Mouse (Mus musculus): ENCODE results near the gene Ndufb3. TPM values are rescaled to one million over a fixed set of nuclear protein-coding genes. Genes with fewer than 3 reads are reported as not detected.
"Not testable (repeated sequence)": the region's sequence is repeated elsewhere in the genome, so short reads cannot be mapped to it uniquely, and the experiment has no call there.

Ndufb3 gene
- total RNA-seq (2021), result 10 to 100 TPM; 91.0 to 99.5 TPM

GRCm38 (mm10) chr1:58586171-58586997, at the start of gene Ndufb3, which contains the start of gene Fam126b:
Gene Ndufb3 (plus strand): TSS chr1:58586384.
Gene Fam126b (minus strand): TSS chr1:58586323.
- intact Hi-C loops (cut with DNase I), result no loop called here
- peak; percentile 90 to 93 for DNase-seq (ENCODE audit: extremely low spot score in 1 of 2, low spot score in 2 of 2)

- intact Hi-C loops (cut with DNase I), result no loop called here
- no peak for DNase-seq (ENCODE audit: extremely low spot score in 1 of 2, low spot score in 2 of 2)
Observed at GRCm38 (mm10) chr1:58541386-58541785, 44.8 kb upstream of the Ndufb3 start.

GRCm38 (mm10) chr1:58560370-58560769, 25.8 kb upstream of the Ndufb3 start:
- DNase-seq (ENCODE audit: extremely low spot score in 1 of 2, low spot score in 2 of 2); intact Hi-C loops (cut with DNase I): not testable (repeated sequence)

- intact Hi-C loops (cut with DNase I), result no loop called here
- DNase-seq (ENCODE audit: extremely low spot score in 1 of 2, low spot score in 2 of 2), result peak in 1 of 2 experiments; percentile 34
Observed at GRCm38 (mm10) chr1:58562455-58562854, 23.7 kb upstream of the Ndufb3 start.

GRCm38 (mm10) chr1:58564981-58565380, 21.2 kb upstream of the Ndufb3 start:
- no peak for DNase-seq (ENCODE audit: extremely low spot score in 1 of 2, low spot score in 2 of 2)
- intact Hi-C loops (cut with DNase I), result no loop called here

GRCm38 (mm10) chr1:58566621-58567020, 19.6 kb upstream of the Ndufb3 start:
- no peak for DNase-seq (ENCODE audit: extremely low spot score in 1 of 2, low spot score in 2 of 2)
- intact Hi-C loops (cut with DNase I), result no loop called here

- DNase-seq (ENCODE audit: extremely low spot score in 1 of 2, low spot score in 2 of 2), result no peak
- intact Hi-C loops (cut with DNase I), result no loop called here
Observed at GRCm38 (mm10) chr1:58568456-58569130, 17.6 kb upstream of the Ndufb3 start.

GRCm38 (mm10) chr1:58570437-58570836, 15.7 kb upstream of the Ndufb3 start:
- DNase-seq (ENCODE audit: extremely low spot score in 1 of 2, low spot score in 2 of 2), result no peak
- intact Hi-C loops (cut with DNase I), result no loop called here

- DNase-seq (ENCODE audit: extremely low spot score in 1 of 2, low spot score in 2 of 2), result peak in 1 of 2 experiments; percentile 31
- intact Hi-C loops (cut with DNase I), result no loop called here
Observed at GRCm38 (mm10) chr1:58579179-58579578, 7.0 kb upstream of the Ndufb3 start.

- no peak for DNase-seq (ENCODE audit: extremely low spot score in 1 of 2, low spot score in 2 of 2)
- intact Hi-C loops (cut with DNase I), result no loop called here
Observed at GRCm38 (mm10) chr1:58582611-58583010, 3.6 kb upstream of the Ndufb3 start.

GRCm38 (mm10) chr1:58584271-58584670, 1.9 kb upstream of the Ndufb3 start:
- intact Hi-C loops (cut with DNase I), result no loop called here
- DNase-seq (ENCODE audit: extremely low spot score in 1 of 2, low spot score in 2 of 2), result no peak

GRCm38 (mm10) chr1:58585373-58586170, 612 bp upstream of the Ndufb3 start:
- intact Hi-C loops (cut with DNase I), result no loop called here
- peak in 1 of 2 experiments; percentile 13 for DNase-seq (ENCODE audit: extremely low spot score in 1 of 2, low spot score in 2 of 2)

GRCm38 (mm10) chr1:58587491-58587890, 1.3 kb downstream of the Ndufb3 start:
- intact Hi-C loops (cut with DNase I), result no loop called here
- DNase-seq (ENCODE audit: extremely low spot score in 1 of 2, low spot score in 2 of 2), result no peak

GRCm38 (mm10) chr1:58602681-58603080, 16.5 kb downstream of the Ndufb3 start:
- DNase-seq (ENCODE audit: extremely low spot score in 1 of 2, low spot score in 2 of 2), result no peak
- intact Hi-C loops (cut with DNase I), result no loop called here

GRCm38 (mm10) chr1:58603738-58604137, 17.6 kb downstream of the Ndufb3 start:
- intact Hi-C loops (cut with DNase I), result no loop called here
- no peak for DNase-seq (ENCODE audit: extremely low spot score in 1 of 2, low spot score in 2 of 2)

GRCm38 (mm10) chr1:58609591-58609990, 23.4 kb downstream of the Ndufb3 start:
- DNase-seq (ENCODE audit: extremely low spot score in 1 of 2, low spot score in 2 of 2); intact Hi-C loops (cut with DNase I): not testable (repeated sequence)

GRCm38 (mm10) chr1:58610166-58610565, 24.0 kb downstream of the Ndufb3 start:
- intact Hi-C loops (cut with DNase I), result no loop called here
- no peak for DNase-seq (ENCODE audit: extremely low spot score in 1 of 2, low spot score in 2 of 2)

GRCm38 (mm10) chr1:58610611-58611010, 24.4 kb downstream of the Ndufb3 start:
- intact Hi-C loops (cut with DNase I), result no loop called here
- DNase-seq (ENCODE audit: extremely low spot score in 1 of 2, low spot score in 2 of 2), result no peak

GRCm38 (mm10) chr1:58613786-58614185, 27.6 kb downstream of the Ndufb3 start:
- intact Hi-C loops (cut with DNase I), result no loop called here
- no peak for DNase-seq (ENCODE audit: extremely low spot score in 1 of 2, low spot score in 2 of 2)
